Mouse (Mus musculus) forebrain, embryonic 12.5 days (tissue): ENCODE results near the gene Tnnt3. TPM values are rescaled to one million over a fixed set of nuclear protein-coding genes. Genes with fewer than 3 reads are reported as not detected.

ENCODE experiments used
- ATAC-seq: fragments of 200-750 bp; cut with Nextera tagmentation; 2 replicates; pipeline ENCODE4 v1.8.0; 2017; ENCODE audit warnings: moderate TSS enrichment; ENCODE audit not compliant: low FRiP score
- H3K27ac ChIP-seq: fragments of 300-500 bp; sonication (generic); 2 replicates; pipeline ENCODE4 v1.5.1; 2016; ENCODE audit warnings: mild to moderate bottlenecking
- H3K27me3 ChIP-seq: fragments of 300-500 bp; sonication (generic); 2 replicates; pipeline ENCODE4 v1.6.1; 2016; ENCODE audit warnings: mild to moderate bottlenecking
- H3K36me3 ChIP-seq: fragments of 300-500 bp; sonication (generic); replicated peaks from 2 replicates; pipeline ENCODE4 v1.6.1; 2016; ENCODE audit warnings: mild to moderate bottlenecking
- H3K4me1 ChIP-seq: fragments of 300-500 bp; sonication (generic); 2 replicates; pipeline ENCODE4 v1.6.1; 2016
- H3K4me2 ChIP-seq: fragments of 300-500 bp; sonication (generic); 2 replicates; pipeline ENCODE4 v1.6.1; 2016; ENCODE audit warnings: mild to moderate bottlenecking, moderate library complexity
- H3K4me3 ChIP-seq: fragments of 300-500 bp; sonication (generic); replicated peaks from 2 replicates; pipeline ENCODE4 v1.5.1; 2016; ENCODE audit warnings: mild to moderate bottlenecking
- H3K9ac ChIP-seq: fragments of 300-500 bp; sonication (generic); 2 replicates; pipeline ENCODE4 v1.6.1; 2016; ENCODE audit warnings: mild to moderate bottlenecking
- H3K9me3 ChIP-seq: fragments of 300-500 bp; sonication (generic); 2 replicates; pipeline ENCODE4 v1.6.1; 2016
- WGBS: fragments of 180-500 bp; shearing (Covaris S2); methylation state at CpG from one replicate; pipeline ENCODE4 v1.1.7; 2016; 5-methylcytosine and 5-hydroxymethylcytosine counted together
- polyA plus RNA-seq: library from polyadenylated mRNA; unstranded; fragments of >200 nt; fragmentation: Nextera tagmentation; extraction: Ambion mirVana; gene quantifications from 2 replicates; pipeline ENCODE4 v1.2.1, GENCODE M21; 2016

Tnnt3 gene
- polyA plus RNA-seq, 1 experiment from 2014 or later: 0.78 TPM

DNA sequence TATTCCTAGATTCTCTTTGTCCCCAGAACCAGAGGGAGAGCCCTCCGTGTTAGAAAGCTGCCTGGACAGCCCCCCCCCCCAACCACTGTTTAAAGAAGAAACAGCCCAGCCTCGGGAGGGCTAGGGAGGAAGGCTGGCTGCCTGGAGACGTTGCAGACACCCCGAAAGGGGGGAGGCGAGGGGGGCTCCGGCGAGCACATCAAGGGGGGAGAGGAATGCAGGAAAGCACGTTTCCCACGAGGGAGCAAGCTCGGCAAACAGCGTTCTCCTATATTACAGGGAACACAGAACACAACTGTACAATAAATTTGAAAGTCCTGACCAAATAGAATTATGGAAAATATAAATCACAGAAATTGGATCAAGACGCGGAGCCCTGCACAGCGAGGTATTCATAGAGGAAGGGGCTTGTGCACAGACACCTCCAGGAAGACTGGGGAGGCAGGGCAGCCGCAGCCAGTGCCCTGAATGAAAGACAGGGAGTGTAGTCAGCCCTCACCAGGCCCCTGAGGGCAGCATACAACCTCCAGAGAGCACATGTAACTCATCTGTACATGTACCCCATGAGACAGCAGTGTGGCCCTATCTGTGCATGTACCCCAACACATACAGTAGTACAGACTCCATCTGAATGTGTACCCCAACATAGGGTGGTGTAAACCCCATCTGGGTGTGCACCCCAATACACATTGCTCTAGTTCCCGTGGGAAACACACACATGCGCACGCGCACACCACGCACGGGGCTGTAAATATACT, 17.8 kb downstream of the Tnnt3 start:
- Histone ChIP-seq H3K27ac (peak overlapping the region; percentile 68; the same call in 1 of the 2 replicates), H3K36me3 (no peaks in the 10 kb centered on the region), H3K27me3 (no peaks in the 10 kb centered on the region), H3K4me2 (no peak overlapping the region), H3K4me1 (peaks cover 16% of the 10 kb centered on the region), H3K9me3 (no peaks in the 10 kb centered on the region), H3K9ac (peak overlapping the region; percentile 25; the same call in 1 of the 2 replicates), H3K4me3 (no peak overlapping the region)
- WGBS: 50% methylated on average over 21 of the region's 21 CpGs
- 0 out of 2 replicates have a peak, but pooled peaks have one; percentile 39 for ATAC-seq

- no peak overlapping the region for H3K4me3 ChIP-seq
- WGBS: 74% methylated on average over 2 of the region's 3 CpGs
- ATAC-seq: no peak
- H3K27ac ChIP-seq: no peak overlapping the region
- no peak overlapping the region for H3K4me2 ChIP-seq
- H3K27me3 ChIP-seq: no peaks in the 10 kb centered on the region
- no peak overlapping the region for H3K9ac ChIP-seq
- H3K4me1 ChIP-seq: peaks cover 16% of the 10 kb centered on the region
- H3K36me3 ChIP-seq: no peaks in the 10 kb centered on the region
- no peaks in the 10 kb centered on the region for H3K9me3 ChIP-seq
Observed at GRCm38 (mm10) chr7:142517531-142517930, 18.9 kb downstream of the Tnnt3 start.

GRCm38 (mm10) chr7:142520331-142520730, 21.7 kb downstream of the Tnnt3 start:
- no peak for ATAC-seq
- H3K27me3 ChIP-seq: no peaks in the 10 kb centered on the region
- WGBS: 95% methylated on average over 4 of the region's 4 CpGs
- H3K36me3 ChIP-seq: no peaks in the 10 kb centered on the region
- no peak overlapping the region for H3K4me2 ChIP-seq
- H3K9ac ChIP-seq: no peak overlapping the region
- peaks cover 26% of the 10 kb centered on the region for H3K4me1 ChIP-seq
- no peaks in the 10 kb centered on the region for H3K9me3 ChIP-seq
- no peak overlapping the region for H3K4me3 ChIP-seq
- H3K27ac ChIP-seq: no peak overlapping the region

DNA sequence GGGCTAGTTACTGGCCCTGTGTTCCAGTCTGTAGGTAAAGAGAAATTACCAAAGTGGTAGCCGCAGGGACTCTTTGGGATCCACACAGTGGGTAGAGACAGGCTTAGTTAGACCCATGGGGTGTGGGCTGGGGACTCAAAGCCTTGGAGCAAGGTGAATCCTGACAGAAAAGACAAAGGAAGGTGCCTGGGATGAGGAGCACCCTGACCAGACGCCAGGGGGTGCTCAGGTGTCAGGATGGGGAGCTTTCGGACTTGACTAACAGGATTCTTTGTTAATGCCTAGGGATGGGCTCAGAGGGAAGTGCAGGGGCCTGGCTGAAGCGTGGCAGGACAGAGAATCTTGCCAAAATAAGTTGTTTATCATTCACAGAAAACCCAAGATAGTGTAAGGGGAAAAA, 23.7 kb downstream of the Tnnt3 start:
- Histone ChIP-seq H3K27me3 (no peaks in the 10 kb centered on the region), H3K9ac (no peak overlapping the region), H3K9me3 (no peaks in the 10 kb centered on the region), H3K27ac (no peak overlapping the region), H3K4me2 (no peak overlapping the region), H3K4me1 (peaks cover 18% of the 10 kb centered on the region), H3K4me3 (no peak overlapping the region), H3K36me3 (no peaks in the 10 kb centered on the region)
- no peak for ATAC-seq
- WGBS: 20% methylated on average over 4 of the region's 4 CpGs

DNA sequence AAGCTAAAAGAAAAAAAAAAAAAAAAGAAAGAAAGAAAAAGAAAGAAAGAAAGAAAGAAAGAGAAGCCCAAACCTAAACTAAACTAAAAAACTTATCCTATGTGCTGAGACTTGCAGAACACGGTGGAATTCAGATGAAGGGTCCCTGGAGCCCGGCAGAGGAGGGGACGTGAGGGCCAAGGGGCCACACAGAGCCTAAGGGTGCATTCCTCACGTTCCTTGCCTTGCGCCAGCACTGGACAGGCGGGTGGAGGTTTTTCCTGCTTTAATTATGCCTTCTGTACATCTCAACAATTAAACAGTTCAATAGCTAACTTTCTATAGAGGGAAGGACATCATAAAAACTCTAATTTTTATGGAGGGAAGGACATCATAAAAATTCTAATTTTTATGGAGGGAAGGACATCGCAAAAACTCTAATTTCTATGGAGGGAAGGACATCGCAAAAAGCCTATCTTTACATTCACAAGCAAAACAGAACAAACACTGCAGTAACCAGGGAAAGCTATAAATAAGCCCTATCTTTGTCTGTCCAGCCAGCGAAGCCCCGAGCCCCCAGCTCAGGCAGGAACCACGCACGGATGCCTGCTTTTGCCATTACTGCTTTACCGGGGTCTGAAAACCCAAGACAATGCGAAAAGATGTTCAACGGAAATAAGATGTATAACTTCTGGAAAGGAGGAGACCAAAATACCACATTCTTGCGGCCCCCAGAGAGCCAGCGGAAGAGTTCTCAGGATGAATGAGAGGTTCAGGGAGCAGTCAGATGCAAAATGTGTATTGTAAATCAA, 24.8 kb downstream of the Tnnt3 start:
- Histone ChIP-seq H3K9ac (no peak overlapping the region), H3K4me1 (peaks cover 18% of the 10 kb centered on the region), H3K4me2 (no peak overlapping the region), H3K9me3 (no peaks in the 10 kb centered on the region), H3K27me3 (no peaks in the 10 kb centered on the region), H3K27ac (0 out of 2 replicates have a peak overlapping the region, but pooled peaks have one; percentile 56), H3K36me3 (no peaks in the 10 kb centered on the region), H3K4me3 (no peak overlapping the region)
- 56% methylated on average over 17 of the region's 17 CpGs for WGBS
- ATAC-seq: no peak

DNA sequence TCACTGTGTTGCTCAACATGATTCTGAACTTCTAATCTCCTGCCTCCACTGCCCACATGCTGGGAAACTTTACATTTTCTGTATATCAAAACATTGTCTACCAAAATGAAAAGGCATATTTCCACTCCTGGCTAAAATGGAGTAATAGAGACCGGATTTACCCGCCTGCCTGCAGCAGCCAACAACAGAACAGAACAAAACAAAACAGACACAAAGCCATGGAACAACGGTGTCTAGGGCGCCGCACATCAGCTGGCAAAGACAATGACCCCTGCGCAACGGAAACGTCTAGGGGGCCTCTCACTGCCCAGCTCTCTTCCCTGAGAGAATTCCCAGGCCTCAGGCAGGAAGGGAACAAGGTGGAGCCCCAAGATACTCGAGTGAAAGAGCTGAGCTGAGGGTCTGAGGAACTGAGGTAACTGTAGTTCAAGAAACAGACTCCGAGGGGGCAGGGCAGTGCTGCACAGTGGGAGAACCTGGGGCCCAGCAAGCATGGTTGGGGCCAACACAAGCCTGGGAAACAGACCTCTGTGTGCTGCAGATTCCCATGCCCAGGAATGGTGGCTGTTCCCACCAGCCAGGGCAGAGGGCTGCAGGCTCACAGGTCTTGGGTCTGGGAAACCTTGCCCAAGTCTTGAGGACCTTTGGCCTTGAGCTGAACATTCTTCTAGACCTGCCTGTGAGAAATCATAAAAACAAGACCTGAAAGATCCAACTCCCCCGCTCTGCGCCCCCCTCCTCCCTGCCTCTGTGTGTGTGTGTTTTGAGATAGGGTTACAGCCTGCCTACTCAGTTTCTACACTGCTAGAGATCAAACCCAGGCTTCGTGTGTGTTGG, 26.9 kb downstream of the Tnnt3 start:
- no peak overlapping the region for H3K4me2 ChIP-seq
- H3K9ac ChIP-seq: no peak overlapping the region; the same call in 1 of the 2 replicates
- no peaks in the 10 kb centered on the region for H3K36me3 ChIP-seq
- no peak for ATAC-seq
- peaks cover 1% of the 10 kb centered on the region; the same call in 1 of the 2 replicates for H3K27me3 ChIP-seq
- H3K9me3 ChIP-seq: no peaks in the 10 kb centered on the region
- 22% methylated on average over 13 of the region's 13 CpGs for WGBS
- H3K4me3 ChIP-seq: no peak overlapping the region
- H3K4me1 ChIP-seq: peaks cover 18% of the 10 kb centered on the region
- peak overlapping the region; percentile 74 for H3K27ac ChIP-seq

- Histone ChIP-seq H3K36me3 (no peaks in the 10 kb centered on the region), H3K4me3 (no peak overlapping the region), H3K27me3 (peaks cover 7% of the 10 kb centered on the region; the same call in 1 of the 2 replicates), H3K9me3 (no peaks in the 10 kb centered on the region), H3K4me1 (peaks cover 34% of the 10 kb centered on the region), H3K9ac (no peak overlapping the region), H3K27ac (no peak overlapping the region), H3K4me2 (no peak overlapping the region)
- no peak for ATAC-seq
- 71% methylated on average over 10 of the region's 10 CpGs for WGBS
Observed at GRCm38 (mm10) chr7:142529350-142529749, 30.7 kb downstream of the Tnnt3 start.

DNA sequence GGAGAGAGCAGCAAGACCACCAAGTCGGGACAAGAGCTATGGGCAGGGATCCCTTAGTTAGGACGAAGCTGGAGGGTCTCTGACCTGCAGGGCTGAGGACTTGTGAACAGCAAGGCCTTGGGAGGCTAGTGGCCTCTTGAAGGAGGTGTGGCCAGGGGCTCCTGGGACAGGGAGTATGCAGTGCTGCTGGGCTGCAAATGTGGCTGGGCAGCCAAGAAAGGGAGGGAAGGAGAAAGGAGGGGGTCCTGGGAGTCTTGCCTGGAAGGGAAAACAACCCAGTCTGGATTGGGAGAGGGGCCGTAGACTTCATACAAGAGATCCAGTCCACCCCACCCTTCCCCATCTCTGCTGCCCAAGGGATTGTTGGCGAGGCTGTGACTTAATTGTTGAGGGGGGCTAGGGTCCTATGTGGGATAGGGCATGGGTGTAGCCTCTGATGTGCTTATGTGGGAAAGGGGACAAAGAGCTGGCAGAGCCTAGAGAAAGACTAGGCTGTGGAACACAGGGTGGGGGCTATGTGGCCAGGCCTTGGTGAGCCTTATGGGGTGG, 33.4 kb downstream of the Tnnt3 start:
- H3K27ac ChIP-seq: no peak overlapping the region
- H3K27me3 ChIP-seq: peaks cover 7% of the 10 kb centered on the region; the same call in 1 of the 2 replicates
- H3K4me2 ChIP-seq: peak overlapping the region; percentile 76
- ATAC-seq: no peak; the same call in 1 of the 2 replicates
- no peak overlapping the region for H3K4me3 ChIP-seq
- H3K9me3 ChIP-seq: no peaks in the 10 kb centered on the region
- H3K4me1 ChIP-seq: peaks cover 20% of the 10 kb centered on the region
- no peak overlapping the region for H3K9ac ChIP-seq
- H3K36me3 ChIP-seq: peaks cover 4% of the 10 kb centered on the region
- 80% methylated on average over 4 of the region's 4 CpGs for WGBS

DNA sequence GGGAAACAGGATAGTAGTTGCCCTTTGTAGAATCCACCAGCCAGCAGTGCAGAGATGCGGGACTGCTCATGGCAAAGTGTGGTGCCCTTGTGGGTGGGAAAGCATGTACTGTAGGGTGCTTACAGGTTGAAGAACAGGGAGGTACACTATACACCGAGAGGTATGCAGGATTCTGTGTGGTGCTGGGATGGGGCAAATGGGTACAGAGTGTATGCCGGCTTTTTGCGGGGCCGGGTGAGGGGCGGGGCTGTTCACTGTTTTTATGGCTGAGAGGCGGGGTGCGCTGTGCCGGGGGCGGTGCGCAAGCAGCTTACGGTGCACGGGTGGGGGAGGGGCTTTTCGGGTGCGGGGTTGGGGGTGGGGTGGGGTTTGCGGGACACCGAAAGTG, 34.0 kb downstream of the Tnnt3 start, which contains the start of gene Mrpl23:
Mrpl23 (plus strand) TSS at position 16 of the 388 bp plus-strand sequence.
- Histone ChIP-seq H3K36me3 (peaks cover 4% of the 10 kb centered on the region), H3K27ac (peak within 1 kb of the TSS; percentile 86), H3K27me3 (peaks cover 7% of the 10 kb centered on the region; the same call in 1 of the 2 replicates), H3K4me3 (peak within 1 kb of the TSS; percentile 76), H3K9me3 (no peaks in the 10 kb centered on the region), H3K4me2 (peak within 1 kb of the TSS; percentile 76), H3K4me1 (peaks cover 21% of the 10 kb centered on the region), H3K9ac (peak within 1 kb of the TSS; percentile 82)
- 8% methylated on average over 14 of the region's 17 CpGs for WGBS
- peak; percentile 72 for ATAC-seq

DNA sequence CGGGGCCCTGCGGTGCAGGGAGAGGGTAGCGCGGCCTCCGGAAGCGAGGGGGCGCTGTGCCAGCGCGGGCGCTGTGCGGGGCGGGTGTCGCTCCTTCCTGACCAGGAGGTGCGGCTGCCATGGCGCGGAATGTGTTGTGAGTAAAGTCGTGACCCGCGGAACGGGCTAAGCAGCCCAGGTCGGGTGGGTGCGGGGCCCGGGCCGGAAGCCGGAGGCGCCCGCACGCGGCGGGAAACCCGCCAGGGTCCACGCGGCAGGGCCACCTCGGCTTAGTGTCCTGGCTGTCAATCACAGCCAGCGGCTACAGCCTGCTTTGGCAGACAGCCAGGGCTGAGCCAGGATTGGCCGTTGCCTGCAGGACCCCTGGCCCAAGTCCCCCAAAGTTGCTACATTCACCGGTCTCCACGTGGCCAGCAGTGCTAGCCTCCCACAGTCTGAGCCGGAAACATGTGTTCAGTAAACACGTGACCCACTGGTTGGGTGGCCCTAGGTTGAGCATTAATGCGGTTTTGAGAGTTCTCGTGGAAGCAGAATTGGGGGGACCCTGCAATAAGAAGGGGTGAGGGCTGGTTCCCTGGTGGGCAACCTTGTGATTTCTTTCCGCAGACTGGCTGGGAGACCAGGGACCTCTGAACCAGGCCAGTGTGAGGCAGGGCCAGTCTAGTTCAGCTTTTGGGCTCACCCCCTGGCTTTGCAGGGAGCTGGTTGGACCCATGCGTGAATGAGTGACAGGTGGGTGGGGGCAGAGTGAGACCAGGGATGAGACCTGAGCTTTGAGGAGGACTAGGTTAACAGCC, 34.6 kb downstream of the Tnnt3 start:
- H3K9me3 ChIP-seq: no peaks in the 10 kb centered on the region
- peak overlapping the region; percentile 76 for H3K4me3 ChIP-seq
- H3K27me3 ChIP-seq: peaks cover 7% of the 10 kb centered on the region; the same call in 1 of the 2 replicates
- peaks cover 4% of the 10 kb centered on the region for H3K36me3 ChIP-seq
- peak overlapping the region; percentile 82 for H3K9ac ChIP-seq
- peak overlapping the region; percentile 86 for H3K27ac ChIP-seq
- WGBS: 1% methylated on average over 44 of the region's 44 CpGs
- peak overlapping the region; percentile 76 for H3K4me2 ChIP-seq
- H3K4me1 ChIP-seq: peaks cover 27% of the 10 kb centered on the region
- peak; percentile 90 for ATAC-seq

DNA sequence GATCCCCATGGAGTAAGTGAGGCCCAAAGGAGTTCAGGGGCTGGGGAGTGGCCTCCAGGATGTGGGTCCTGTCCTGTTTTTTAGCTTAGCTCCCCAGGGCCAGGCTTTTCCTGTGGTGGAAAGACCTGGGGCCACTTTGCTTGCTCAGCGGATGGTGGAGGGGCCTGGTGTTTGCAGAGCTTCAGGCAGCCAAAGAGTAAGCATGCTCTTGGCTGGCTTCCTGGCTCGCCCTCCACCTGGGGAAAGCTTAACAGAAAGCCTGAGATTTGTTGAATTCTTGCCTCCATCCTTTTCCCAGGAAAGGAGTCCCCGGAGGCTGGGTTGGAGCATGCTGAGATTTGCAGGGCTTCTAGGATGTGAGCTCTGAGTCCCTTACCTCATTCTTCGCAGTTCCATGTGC, 36.5 kb downstream of the Tnnt3 start:
- no peak overlapping the region for H3K27ac ChIP-seq
- H3K4me3 ChIP-seq: no peak overlapping the region
- peaks cover 37% of the 10 kb centered on the region for H3K4me1 ChIP-seq
- H3K4me2 ChIP-seq: no peak overlapping the region
- H3K27me3 ChIP-seq: peaks cover 7% of the 10 kb centered on the region; the same call in 1 of the 2 replicates
- H3K9me3 ChIP-seq: no peaks in the 10 kb centered on the region
- 93% methylated on average over 4 of the region's 4 CpGs for whole genome bisulfite sequencing
- no peak for ATAC-seq
- no peak overlapping the region for H3K9ac ChIP-seq
- peaks cover 4% of the 10 kb centered on the region for H3K36me3 ChIP-seq
